9 mouse cellular contexts compared by ENCODE assay signal in genomic region chr11:52220282-52220681, GRCm38 (mm10). TPM values are rescaled to one million over a fixed set of nuclear protein-coding genes. Genes with fewer than 3 reads are reported as not detected.
DNase-seq lines count a peak whose midpoint lies in the region; ATAC-seq and TF ChIP-seq lines count a peak whose summit lies in the region.
"Had no signal": no experiment of that assay in that cellular context is flagged by ENCODE, and none has a peak within 500 bp of the region (broad histone marks: within the 10 kb centered on the region; RNA-seq: fewer than 3 reads in every experiment).

No protein-coding gene starts in this region.

- peak overlapping the region; percentile 38; the same call in 1 of the 2 replicates for H3K4me2 ChIP-seq in lung, embryonic 15.5 days

- H3K36me3 ChIP-seq in MEL (ENCODE audit: control insufficient read depth in 1 of 2, insufficient read depth in 2 of 2, low read length in 2 of 2): peaks cover 0 to 13% of the 10 kb centered on the region in 2 experiments; a peak in 2 of 4 replicates
- H3K36me3 ChIP-seq in lung, embryonic 15.5 days: no peaks in the 10 kb centered on the region

- 8% methylated on average over 4 of the region's 4 CpGs for WGBS in lung, embryonic 15.5 days

- peaks cover 0 to 1% of the 10 kb centered on the region in 2 experiments; a peak in 2 of 4 replicates for H3K27me3 ChIP-seq in MEL (ENCODE audit: control insufficient read depth in 1 of 2, insufficient read depth in 2 of 2, low read length in 2 of 2)
- H3K27me3 ChIP-seq in lung, embryonic 15.5 days: no peaks in the 10 kb centered on the region

- no peaks in the 10 kb centered on the region for H3K9me3 ChIP-seq in MEL (replicated peaks; ENCODE audit: insufficient read depth, low read length)
- H3K9me3 ChIP-seq in lung, embryonic 15.5 days: no peaks in the 10 kb centered on the region

- H3K9ac ChIP-seq in MEL (ENCODE audit: control insufficient read depth, low read depth, low read length, poor library complexity, severe bottlenecking): no peak overlapping the region
- no peak overlapping the region for H3K9ac ChIP-seq in lung, embryonic 15.5 days

- DNase-seq in MEL (ENCODE audit: low read depth, low spot score): peak; percentile 79
- DNase-seq in brain, embryonic 18.5 days (ENCODE audit: low read depth, low spot score): peak; percentile 28
- peak; percentile 84 for DNase-seq in heart, postnatal 4 days
- DNase-seq in layer of hippocampus, adult 9-10 months (ENCODE audit: low spot score): peak; percentile 54
- DNase-seq in ovary, postnatal 36 days (ENCODE audit: low spot score): peak; percentile 61
- peak; percentile 75 for DNase-seq in urinary bladder, postnatal 14 days (ENCODE audit: low spot score)

- no peaks in the 10 kb centered on the region for H3K79me2 ChIP-seq in MEL (ENCODE audit: control insufficient read depth, insufficient read depth, low read length, poor library complexity)

- peak; percentile 79 to 98 (median 89) for TF ChIP-seq CTCF in MEL (IDR thresholded peaks at IDR 0.05 in 2 of 3, conservative IDR thresholded peaks at IDR 0.05 in 1 of 3; ENCODE audit: control insufficient read depth in 1 of 3, insufficient read depth in 1 of 3, low read depth in 2 of 3, low read length in 3 of 3, poor library complexity in 1 of 3, severe bottlenecking in 1 of 3)

- peaks cover 12 to 22% of the 10 kb centered on the region in 2 experiments for H3K4me1 ChIP-seq in MEL (ENCODE audit: control insufficient read depth in 1 of 2, insufficient read depth in 2 of 2, low read length in 2 of 2)
- H3K4me1 ChIP-seq in lung, embryonic 15.5 days: peaks cover 3% of the 10 kb centered on the region; the same call in 1 of the 2 replicates

- no peak overlapping the region for H3K27ac ChIP-seq in MEL (ENCODE audit: control insufficient read depth, low read depth, low read length)
- no peak overlapping the region for H3K27ac ChIP-seq in lung, embryonic 15.5 days

- no peak overlapping the region for H3K4me3 ChIP-seq in MEL (ENCODE audit: control insufficient read depth in 1 of 2, insufficient read depth in 1 of 2, low read depth in 2 of 2, low read length in 2 of 2)
- no peak overlapping the region for H3K4me3 ChIP-seq in lung, embryonic 15.5 days

- ATAC-seq in erythroid progenitor cell, adult 5-6 weeks (replicated peaks; ENCODE audit: low FRiP score, poor library complexity, severe bottlenecking): 0 out of 2 replicates have a peak, but pooled peaks have one; percentile 14
- ATAC-seq in lung, embryonic 15.5 days (ENCODE audit: borderline replicate concordance, extremely low read depth, low FRiP score, low TSS enrichment): peak; percentile 55; the same call in 1 of the 2 replicates

- TF ChIP-seq POLR2A in MEL (IDR thresholded peaks at IDR 0.05; ENCODE audit: control insufficient read depth in 1 of 2, insufficient read depth in 1 of 2, low read depth in 1 of 2, low read length in 2 of 2, poor library complexity in 1 of 2): no peak

- TF ChIP-seq EP300 in MEL (IDR thresholded peaks at IDR 0.05; ENCODE audit: low read depth in 1 of 2, low read length in 2 of 2): no peak

- TF ChIP-seq RAD21 in MEL (IDR thresholded peaks at IDR 0.05; ENCODE audit: low read depth, low read length): peak; percentile 96

TF ChIP-seq in MEL, 35 proteins besides CTCF, POLR2A, EP300 and RAD21:
- no peak for TF ChIP-seq NRF1 (IDR thresholded peaks at IDR 0.05; ENCODE audit: insufficient read depth, low read depth, low read length, poor library complexity, severe bottlenecking)
- TF ChIP-seq JUND (IDR thresholded peaks at IDR 0.05; ENCODE audit: low read depth, low read length): no peak
- no peak for TF ChIP-seq ZKSCAN1 (IDR thresholded peaks at IDR 0.05; ENCODE audit: low read depth, low read length)
- no peak for TF ChIP-seq MXI1 (IDR thresholded peaks at IDR 0.05; ENCODE audit: low read depth, low read length)
- no peak for TF ChIP-seq MEF2A (IDR thresholded peaks at IDR 0.05; ENCODE audit: extremely low read depth, insufficient replicate concordance, low read depth, low read length, poor library complexity, severe bottlenecking)
- peak; percentile 95 for TF ChIP-seq SMC3 (IDR thresholded peaks at IDR 0.05; ENCODE audit: low read depth, low read length)
- TF ChIP-seq MAZ (IDR thresholded peaks at IDR 0.05; ENCODE audit: low read depth, low read length): peak; percentile 91
- TF ChIP-seq GABPA (IDR thresholded peaks at IDR 0.05; ENCODE audit: low read depth, low read length): no peak
- TF ChIP-seq SIN3A (IDR thresholded peaks at IDR 0.05; ENCODE audit: low read length): peak; percentile 56
- TF ChIP-seq ZC3H11A (IDR thresholded peaks at IDR 0.05; ENCODE audit: low read depth, low read length): peak; percentile 91
- TF ChIP-seq MAFK (IDR thresholded peaks at IDR 0.05; ENCODE audit: borderline replicate concordance, low read depth, low read length): no peak
- TF ChIP-seq CHD2 (IDR thresholded peaks at IDR 0.05; ENCODE audit: low read length): peak; percentile 58
- peak; percentile 37; the same call in 1 of the 2 replicates for TF ChIP-seq HCFC1 (IDR thresholded peaks at IDR 0.05; ENCODE audit: low read depth, low read length)
- TF ChIP-seq ELF1 (IDR thresholded peaks at IDR 0.05; ENCODE audit: low read depth, low read length): no peak

RNA-seq across cellular contexts. Expression of gene Olfr1371, which starts 6.5 kb away (rescaled TPM):
- total RNA-seq in MEL (2012; rRNA removed): not detected in 2 replicates
- not detected for polyA plus RNA-seq in MEL (2012; ENCODE audit: insufficient read depth in 1 of 2, insufficient read length in 2 of 2, low read depth in 1 of 2, low replicate concordance in 2 of 2, missing spikeins in 1 of 2)
- total RNA-seq in erythroid progenitor cell, adult 5-6 weeks (2015; ENCODE audit: low replicate concordance): not detected in 2 replicates
- not detected in 2 replicates for total RNA-seq in erythroid progenitor cell, adult 5-6 weeks (2017; ENCODE audit: low replicate concordance)
- total RNA-seq in heart, postnatal 4 days (2021): not detected
- not detected in 2 replicates for polyA plus RNA-seq in lung, embryonic 15.5 days (2015; fragmentation: Nextera tagmentation; extraction: Ambion mirVana)
- total RNA-seq: layer of hippocampus, adult 8-10 months had no signal

RNA-seq across cellular contexts. Expression of gene Skp1a, which starts 11.5 kb away (rescaled TPM):
- total RNA-seq in MEL (2012; rRNA removed): 414 and 445 TPM in 2 replicates
- 1,000 to 10,000 TPM in 1 of 2 experiments, 100 to 1,000 TPM in 1; 169 to 1,533 TPM for polyA plus RNA-seq in MEL (2012; ENCODE audit: insufficient read depth in 1 of 2, insufficient read length in 2 of 2, low read depth in 1 of 2, low replicate concordance in 2 of 2, missing spikeins in 1 of 2)
- 103 and 116 TPM in 2 replicates for total RNA-seq in erythroid progenitor cell, adult 5-6 weeks (2015; ENCODE audit: low replicate concordance)
- 69.7 and 95.6 TPM in 2 replicates for total RNA-seq in erythroid progenitor cell, adult 5-6 weeks (2017; ENCODE audit: low replicate concordance)
- total RNA-seq in heart, postnatal 4 days (2021): 100 to 1,000 TPM; 239 to 250 TPM
- 809 and 814 TPM in 2 replicates for polyA plus RNA-seq in lung, embryonic 15.5 days (2015; fragmentation: Nextera tagmentation; extraction: Ambion mirVana)

Comparison
In these comparisons a context has a peak if more than half of its experiments do, and no peak if none do; other contexts are left out.
1. DNase-seq: peak in every context shown above with its lines; median percentile 84 in heart, postnatal 4 days; 79 in MEL; 75 in urinary bladder, postnatal 14 days; 61 in ovary, postnatal 36 days; 54 in layer of hippocampus, adult 9-10 months; 28 in brain, embryonic 18.5 days.